Mouse (Mus musculus) stomach, embryonic 14.5 days (tissue): ENCODE measurements around the gene Snrpd2. TPM values are rescaled to one million over a fixed set of nuclear protein-coding genes. Genes with fewer than 3 reads are reported as not detected.
A peak's percentile ranks its signal among the peaks of the same experiment; 100 is the strongest.
"Not testable (repeated sequence)": the region's sequence is repeated elsewhere in the genome, so short reads cannot be mapped to it uniquely, and the experiment has no call there.

Source experiments
- ATAC-seq: fragments of 200-750 bp; cut with Nextera tagmentation; 2 replicates; pipeline ENCODE4 v1.8.0; 2017; ENCODE audit warnings: low read depth, moderate TSS enrichment; ENCODE audit not compliant: insufficient number of reproducible peaks, insufficient read depth, low FRiP score
- H3K27ac ChIP-seq: fragments of 300-500 bp; sonication (generic); 2 replicates; pipeline ENCODE4 v1.5.1; 2014; ENCODE audit warnings: mild to moderate bottlenecking, low read length, moderate library complexity, mixed read lengths
- H3K27me3 ChIP-seq: fragments of 300-500 bp; sonication (generic); 2 replicates; pipeline ENCODE4 v1.6.1; 2014; ENCODE audit warnings: low read length, control low read depth, mixed read lengths; ENCODE audit not compliant: control insufficient read depth, insufficient read depth
- H3K36me3 ChIP-seq: fragments of 300-500 bp; sonication (generic); 2 replicates; pipeline ENCODE4 v1.6.1; 2014; ENCODE audit warnings: mild to moderate bottlenecking, control low read depth, low read length, moderate library complexity, mixed read lengths; ENCODE audit not compliant: control insufficient read depth, insufficient read depth
- H3K4me1 ChIP-seq: fragments of 300-500 bp; sonication (generic); 2 replicates; pipeline ENCODE4 v1.6.1; 2014; ENCODE audit warnings: low read length, control low read depth, mixed read lengths; ENCODE audit not compliant: control insufficient read depth, insufficient read depth
- H3K4me2 ChIP-seq: fragments of 300-500 bp; sonication (generic); replicated peaks from 2 replicates; pipeline ENCODE4 v1.6.1; 2014; ENCODE audit warnings: low read depth, low read length, control low read depth
- H3K4me3 ChIP-seq: fragments of 300-500 bp; sonication (generic); 2 replicates; pipeline ENCODE4 v1.5.1; 2014; ENCODE audit warnings: low read depth, low read length, control low read depth
- H3K9ac ChIP-seq: fragments of 300-500 bp; sonication (generic); replicated peaks from 2 replicates; pipeline ENCODE4 v1.6.1; 2014; ENCODE audit warnings: low read depth, mild to moderate bottlenecking, control low read depth, low read length, moderate library complexity, mixed read lengths
- H3K9me3 ChIP-seq: fragments of 300-500 bp; sonication (generic); 2 replicates; pipeline ENCODE4 v1.6.1; 2016; ENCODE audit warnings: low read depth, low read length, control low read depth; ENCODE audit not compliant: control insufficient read depth
- WGBS: fragments of 180-500 bp; shearing (Covaris S2); extraction: QIAGEN DNeasy Blood & Tissue Kit; methylation state at CpG from one replicate; pipeline ENCODE4 v1.1.7; 2014; 5-methylcytosine and 5-hydroxymethylcytosine counted together
- polyA plus RNA-seq: library from polyadenylated mRNA; unstranded; fragments of >200 nt; fragmentation: Nextera tagmentation; extraction: Ambion mirVana; gene quantifications from 2 replicates; pipeline ENCODE4 v1.2.1, GENCODE M21; 2014

Snrpd2 gene
- polyA plus RNA-seq, 1 experiment from 2014 or later: 161 TPM

- H3K4me3 ChIP-seq: no peak overlapping the region
- H3K9me3 ChIP-seq: no peaks in the 10 kb centered on the region
- ATAC-seq: no peak
- no peak overlapping the region for H3K27ac ChIP-seq
- no peaks in the 10 kb centered on the region for H3K27me3 ChIP-seq
- no peak overlapping the region for H3K9ac ChIP-seq
- 94% methylated on average over 38 of the region's 38 CpGs for WGBS
- no peak overlapping the region for H3K4me2 ChIP-seq
- peaks cover 52% of the 10 kb centered on the region for H3K36me3 ChIP-seq
- H3K4me1 ChIP-seq: no peaks in the 10 kb centered on the region
These were observed 12.7 kb upstream of the Snrpd2 start for GRCm38 (mm10) chr7:19136673-19137334.

GRCm38 (mm10) chr7:19137380-19137779 is 12.1 kb upstream of the Snrpd2 start:
- 42% methylated on average over 5 of the region's 5 CpGs for WGBS

GRCm38 (mm10) chr7:19146793-19147192 is 2.7 kb upstream of the Snrpd2 start:
- Histone ChIP-seq H3K27me3 (no peaks in the 10 kb centered on the region), H3K4me2 (no peak overlapping the region), H3K36me3 (peaks cover 4% of the 10 kb centered on the region), H3K9me3 (no peaks in the 10 kb centered on the region), H3K4me1 (peaks cover 13% of the 10 kb centered on the region; the same call in 1 of the 2 replicates), H3K9ac (no peak overlapping the region), H3K4me3 (no peak overlapping the region), H3K27ac (no peak overlapping the region)
- ATAC-seq: no peak
- 91% methylated on average over 10 of the region's 10 CpGs for WGBS

More at GRCm38 (mm10) chr7:19137380-19137779, 12.1 kb upstream of the Snrpd2 start:
- H3K4me2 ChIP-seq: no peak overlapping the region
- no peak overlapping the region for H3K4me3 ChIP-seq
- no peaks in the 10 kb centered on the region for H3K27me3 ChIP-seq
- H3K9me3 ChIP-seq: no peaks in the 10 kb centered on the region
- H3K27ac ChIP-seq: no peak overlapping the region
- ATAC-seq: no peak
- no peak overlapping the region for H3K9ac ChIP-seq
- H3K4me1 ChIP-seq: no peaks in the 10 kb centered on the region
- peaks cover 52% of the 10 kb centered on the region for H3K36me3 ChIP-seq

- 39% methylated on average over 6 of the region's 6 CpGs for WGBS
- H3K9ac ChIP-seq: no peak overlapping the region
- H3K9me3 ChIP-seq: no peaks in the 10 kb centered on the region
- ATAC-seq: no peak
- H3K4me3 ChIP-seq: no peak overlapping the region
- H3K4me1 ChIP-seq: peaks cover 13% of the 10 kb centered on the region; the same call in 1 of the 2 replicates
- peak overlapping the region; percentile 90; the same call in 1 of the 2 replicates for H3K4me2 ChIP-seq
- peaks cover 11% of the 10 kb centered on the region for H3K36me3 ChIP-seq
- H3K27ac ChIP-seq: no peak overlapping the region
- H3K27me3 ChIP-seq: no peaks in the 10 kb centered on the region
These were observed 2.0 kb upstream of the Snrpd2 start for GRCm38 (mm10) chr7:19147497-19148045.

- Histone ChIP-seq H3K4me1 (peaks cover 13% of the 10 kb centered on the region; the same call in 1 of the 2 replicates), H3K4me2 (peak overlapping the region; percentile 90), H3K27ac (0 out of 2 replicates have a peak overlapping the region, but pooled peaks have one; percentile 7), H3K9me3 (no peaks in the 10 kb centered on the region), H3K36me3 (peaks cover 19% of the 10 kb centered on the region), H3K27me3 (no peaks in the 10 kb centered on the region), H3K4me3 (peak overlapping the region; percentile 80), H3K9ac (peak overlapping the region; percentile 36; the same call in 1 of the 2 replicates)
- 12% methylated on average over 20 of the region's 20 CpGs for WGBS
- ATAC-seq: no peak
These were observed 1.2 kb upstream of the Snrpd2 start for GRCm38 (mm10) chr7:19148180-19148874.

GRCm38 (mm10) chr7:19148875-19149541 is 514 bp upstream of the Snrpd2 start, which contains the start of gene Qpctl:
TSS of gene Qpctl (minus strand) at chr7:19149291.
- WGBS: under 1% methylated on average over 43 of the region's 43 CpGs
- H3K4me3 ChIP-seq: peak within 1 kb of the TSS; percentile 80

GRCm38 (mm10) chr7:19151121-19151520 is 1.6 kb downstream of the Snrpd2 start:
- peaks cover 27% of the 10 kb centered on the region for H3K36me3 ChIP-seq
- peaks cover 13% of the 10 kb centered on the region; the same call in 1 of the 2 replicates for H3K4me1 ChIP-seq
- not testable (repeated sequence) for H3K4me3 ChIP-seq, H3K27ac ChIP-seq, ATAC-seq, H3K27me3 ChIP-seq, H3K9ac ChIP-seq, H3K9me3 ChIP-seq
- 0 out of 2 replicates have a peak overlapping the region, but pooled peaks have one; percentile 84 for H3K4me2 ChIP-seq
- WGBS: 85% methylated on average over 10 of the region's 10 CpGs

More at GRCm38 (mm10) chr7:19148875-19149541, 514 bp upstream of the Snrpd2 start, which contains the start of gene Qpctl:
- Histone ChIP-seq H3K9ac (peak within 1 kb of the TSS; percentile 71), H3K27me3 (no peaks in the 10 kb centered on the region), H3K27ac (peak within 1 kb of the TSS; percentile 66), H3K4me2 (peak within 1 kb of the TSS; percentile 90), H3K36me3 (peaks cover 25% of the 10 kb centered on the region), H3K4me1 (peaks cover 13% of the 10 kb centered on the region; the same call in 1 of the 2 replicates), H3K9me3 (no peaks in the 10 kb centered on the region)
- peak; percentile 97 for ATAC-seq

GRCm38 (mm10) chr7:19154796-19155195 is 5.3 kb downstream of the Snrpd2 start:
- H3K36me3 ChIP-seq: peaks cover 27% of the 10 kb centered on the region
- H3K9me3 ChIP-seq: no peaks in the 10 kb centered on the region
- H3K4me2 ChIP-seq: no peak overlapping the region
- no peak overlapping the region for H3K4me3 ChIP-seq
- no peak for ATAC-seq
- H3K27ac ChIP-seq: no peak overlapping the region
- H3K9ac ChIP-seq: no peak overlapping the region
- H3K27me3 ChIP-seq: 0 out of 2 replicates have a peak, but pooled peaks cover 2% of the 10 kb centered on the region
- WGBS: 76% methylated on average over 8 of the region's 8 CpGs
- peaks cover 18% of the 10 kb centered on the region for H3K4me1 ChIP-seq
